Mouse (Mus musculus): ENCODE measurements around the gene Dusp6. TPM values are rescaled to one million over a fixed set of nuclear protein-coding genes. Genes with fewer than 3 reads are reported as not detected.
"Not testable (repeated sequence)": the region's sequence is repeated elsewhere in the genome, so short reads cannot be mapped to it uniquely, and the experiment has no call there.

The Dusp6 gene
- polyA plus RNA-seq (2014; fragmentation: Nextera tagmentation; extraction: Ambion mirVana): 36.8 and 41.9 TPM in 2 replicates

DNA sequence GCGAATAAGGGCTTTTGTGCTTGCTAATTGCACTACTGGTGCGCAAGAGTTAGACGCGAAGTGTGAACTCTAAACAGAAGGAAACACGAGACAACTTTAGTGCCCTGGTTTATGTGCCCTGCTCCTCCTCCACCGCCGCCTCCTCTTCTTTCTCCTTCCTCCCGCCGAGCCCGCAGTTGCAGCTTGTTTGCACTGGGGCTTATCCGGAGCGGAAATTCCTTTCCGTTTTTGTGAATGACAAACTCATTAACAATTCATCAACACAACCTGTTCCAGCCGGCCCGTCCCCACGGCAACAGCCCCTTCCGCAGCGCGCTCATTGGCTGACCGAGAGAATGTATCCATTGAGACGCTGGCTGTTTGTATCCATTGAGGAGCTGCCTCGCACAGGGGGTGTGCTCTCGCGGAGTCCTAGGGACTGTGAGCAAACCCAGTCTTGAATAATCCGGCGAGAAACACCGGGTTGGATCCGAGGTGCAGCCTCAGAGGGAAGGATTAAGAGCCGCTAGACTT is at the start of gene Dusp6:
Gene Dusp6 (plus strand): TSS at position 365 of the 513 bp plus-strand sequence.
- Histone ChIP-seq H3K9ac (ENCODE audit: low read length) (peak within 1 kb of the TSS; percentile 89), H3K4me2 (peak within 1 kb of the TSS; percentile 91), H3K36me3 (ENCODE audit: control insufficient read depth, insufficient read depth, low read length) (no peaks in the 10 kb centered on the region), H3K9me3 (ENCODE audit: control insufficient read depth, low read length) (no peaks in the 10 kb centered on the region), H3K4me3 (ENCODE audit: low read depth, low read length) (peak within 1 kb of the TSS; percentile 58), H3K27ac (ENCODE audit: low read depth, low read length) (peak within 1 kb of the TSS; percentile 94), H3K4me1 (ENCODE audit: control insufficient read depth, insufficient read depth, low read length) (peaks cover 32% of the 10 kb centered on the region), H3K27me3 (ENCODE audit: control insufficient read depth, insufficient read depth, low read length) (peaks cover 11% of the 10 kb centered on the region)
- WGBS: under 1% methylated on average over 29 of the region's 29 CpGs
- peak; percentile 99 for DNase-seq (ENCODE audit: low spot score, missing footprints)
- ATAC-seq (ENCODE audit: low FRiP score): peak; percentile 97

DNA sequence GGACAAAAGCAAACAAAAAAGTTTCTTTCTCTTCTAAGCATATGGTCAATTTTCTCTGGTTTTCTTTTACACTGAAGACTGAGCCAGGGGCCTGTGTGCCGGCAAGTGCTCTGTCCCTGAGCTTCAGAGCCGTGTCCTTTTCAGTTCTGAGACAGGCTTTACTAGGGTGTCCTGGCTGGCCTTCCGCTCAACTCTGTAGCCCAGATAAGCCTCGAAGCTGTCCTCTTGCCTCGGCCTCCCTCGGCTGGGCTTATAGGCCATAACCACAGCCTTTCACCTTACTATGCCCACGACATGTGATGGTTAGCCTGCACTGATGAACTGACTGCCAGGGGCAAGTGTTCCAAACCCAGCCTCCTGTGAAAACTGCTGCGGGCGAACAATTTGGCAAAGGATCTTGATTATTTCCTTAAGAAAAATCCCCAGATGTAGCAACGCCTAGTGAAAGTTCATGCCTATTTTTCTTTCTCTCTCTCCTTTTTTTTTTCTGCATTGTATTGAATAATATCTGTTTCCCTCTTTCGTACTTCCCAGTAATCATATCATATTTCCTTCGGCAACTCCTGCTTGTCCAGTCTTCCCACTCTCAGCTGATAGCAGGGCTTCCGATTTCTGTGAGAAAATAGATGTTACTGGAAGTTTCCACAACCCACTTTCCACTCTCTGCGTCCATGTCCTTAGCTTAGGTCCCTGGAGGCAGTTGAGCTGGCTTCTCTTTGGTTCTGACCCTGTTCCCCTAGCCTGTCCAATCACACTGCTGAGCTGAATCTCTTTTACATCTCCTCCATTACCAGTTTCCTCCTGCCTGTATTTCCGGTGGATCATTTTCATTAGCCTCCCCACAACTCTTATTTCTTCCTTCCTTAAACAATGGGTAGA is 48.4 kb upstream of the Dusp6 start:
- H3K4me2 ChIP-seq: no peak overlapping the region
- DNase-seq (ENCODE audit: low spot score, missing footprints) (no peak), ATAC-seq (ENCODE audit: low FRiP score) (no peak)
- 90% methylated on average over 15 of the region's 15 CpGs for WGBS
- H3K4me3 ChIP-seq (ENCODE audit: low read depth, low read length): no peak overlapping the region
- H3K36me3 ChIP-seq (ENCODE audit: control insufficient read depth, insufficient read depth, low read length): no peaks in the 10 kb centered on the region
- no peaks in the 10 kb centered on the region for H3K27me3 ChIP-seq (ENCODE audit: control insufficient read depth, insufficient read depth, low read length)
- no peaks in the 10 kb centered on the region for H3K9me3 ChIP-seq (ENCODE audit: control insufficient read depth, low read length)
- no peaks in the 10 kb centered on the region for H3K4me1 ChIP-seq (ENCODE audit: control insufficient read depth, insufficient read depth, low read length)
- H3K9ac ChIP-seq (ENCODE audit: low read length): no peak overlapping the region
- no peak overlapping the region for H3K27ac ChIP-seq (ENCODE audit: low read depth, low read length)

DNA sequence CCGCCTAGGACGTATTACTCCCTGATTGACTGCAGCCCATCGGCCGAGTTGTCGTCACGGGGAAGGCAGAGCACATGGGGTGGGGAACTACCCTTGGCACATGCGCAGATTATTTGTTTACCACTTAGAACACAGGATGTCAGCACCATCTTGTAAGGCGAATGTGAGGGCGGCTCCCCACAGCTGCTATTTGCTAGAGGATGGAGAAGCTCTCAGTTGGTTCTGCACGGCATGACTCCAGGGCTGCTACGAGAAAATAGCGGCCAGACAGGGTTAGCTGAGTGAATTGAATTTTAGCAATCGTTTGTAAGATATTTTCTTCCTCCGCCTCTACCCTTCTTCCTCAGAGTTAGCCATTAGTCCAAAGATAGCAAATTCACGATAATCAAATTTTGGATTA is 46.5 kb upstream of the Dusp6 start:
- H3K4me3 ChIP-seq (ENCODE audit: low read depth, low read length); H3K9ac ChIP-seq (ENCODE audit: low read length); H3K27ac ChIP-seq (ENCODE audit: low read depth, low read length); ATAC-seq (ENCODE audit: low FRiP score); H3K4me1 ChIP-seq (ENCODE audit: control insufficient read depth, insufficient read depth, low read length); H3K4me2 ChIP-seq; DNase-seq (ENCODE audit: low spot score, missing footprints); H3K36me3 ChIP-seq (ENCODE audit: control insufficient read depth, insufficient read depth, low read length); H3K9me3 ChIP-seq (ENCODE audit: control insufficient read depth, low read length); H3K27me3 ChIP-seq (ENCODE audit: control insufficient read depth, insufficient read depth, low read length): not testable (repeated sequence)
- WGBS: 90% methylated on average over 15 of the region's 15 CpGs

DNA sequence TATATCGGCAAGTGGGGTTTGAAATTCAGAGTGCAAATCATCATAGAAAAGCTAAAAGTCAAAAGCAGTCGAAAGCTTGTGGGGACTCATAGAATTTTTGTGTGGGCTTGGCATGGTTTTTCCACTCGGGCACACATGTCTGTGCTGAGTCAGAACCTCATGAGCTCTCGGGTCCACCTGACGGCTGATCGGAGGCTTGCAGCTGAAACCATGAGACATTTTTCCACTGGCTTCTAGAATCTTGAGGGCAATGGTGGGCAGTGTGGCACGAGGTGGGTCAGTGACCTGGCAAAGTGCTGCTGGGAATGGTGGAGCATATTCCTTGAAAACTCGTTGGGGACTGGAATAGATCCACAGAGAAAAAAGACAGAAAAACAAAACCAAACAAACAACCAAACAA is 41.5 kb upstream of the Dusp6 start:
- 95% methylated on average over 8 of the region's 8 CpGs for WGBS
- no peak overlapping the region for H3K4me2 ChIP-seq
- H3K4me1 ChIP-seq (ENCODE audit: control insufficient read depth, insufficient read depth, low read length): no peaks in the 10 kb centered on the region
- ATAC-seq (ENCODE audit: low FRiP score) (no peak), DNase-seq (ENCODE audit: low spot score, missing footprints) (no peak)
- H3K36me3 ChIP-seq (ENCODE audit: control insufficient read depth, insufficient read depth, low read length): no peaks in the 10 kb centered on the region
- H3K27ac ChIP-seq (ENCODE audit: low read depth, low read length): no peak overlapping the region
- no peaks in the 10 kb centered on the region for H3K27me3 ChIP-seq (ENCODE audit: control insufficient read depth, insufficient read depth, low read length)
- no peaks in the 10 kb centered on the region for H3K9me3 ChIP-seq (ENCODE audit: control insufficient read depth, low read length)
- no peak overlapping the region for H3K4me3 ChIP-seq (ENCODE audit: low read depth, low read length)
- H3K9ac ChIP-seq (ENCODE audit: low read length): no peak overlapping the region

DNA sequence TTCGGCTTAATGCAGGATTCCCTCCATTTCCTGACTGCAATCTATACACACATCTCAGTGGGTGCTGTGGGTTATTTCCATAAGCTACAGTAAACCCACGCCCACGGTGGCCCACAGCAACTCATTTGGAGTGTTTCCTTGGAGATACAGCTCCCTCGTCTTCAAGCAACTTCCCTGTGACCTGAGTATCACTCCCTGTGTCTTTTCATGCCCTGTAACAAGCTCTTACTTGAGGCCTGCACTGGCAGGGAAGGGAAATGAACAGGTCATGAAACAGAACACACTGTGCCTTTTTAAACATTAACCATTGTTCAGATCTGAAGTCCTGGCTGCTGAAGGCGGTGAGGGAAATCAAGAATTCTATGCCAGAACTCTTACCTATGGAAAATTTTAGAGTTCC is 40.3 kb upstream of the Dusp6 start:
- H3K4me3 ChIP-seq (ENCODE audit: low read depth, low read length): no peak overlapping the region
- no peak overlapping the region for H3K9ac ChIP-seq (ENCODE audit: low read length)
- H3K4me2 ChIP-seq: no peak overlapping the region
- WGBS: 88% methylated on average over 5 of the region's 5 CpGs
- H3K27ac ChIP-seq (ENCODE audit: low read depth, low read length): no peak overlapping the region
- ATAC-seq (ENCODE audit: low FRiP score): no peak
- H3K4me1 ChIP-seq (ENCODE audit: control insufficient read depth, insufficient read depth, low read length): no peaks in the 10 kb centered on the region
- H3K27me3 ChIP-seq (ENCODE audit: control insufficient read depth, insufficient read depth, low read length): no peaks in the 10 kb centered on the region
- no peaks in the 10 kb centered on the region for H3K9me3 ChIP-seq (ENCODE audit: control insufficient read depth, low read length)
- no peak for DNase-seq (ENCODE audit: low spot score, missing footprints)
- no peaks in the 10 kb centered on the region for H3K36me3 ChIP-seq (ENCODE audit: control insufficient read depth, insufficient read depth, low read length)

DNA sequence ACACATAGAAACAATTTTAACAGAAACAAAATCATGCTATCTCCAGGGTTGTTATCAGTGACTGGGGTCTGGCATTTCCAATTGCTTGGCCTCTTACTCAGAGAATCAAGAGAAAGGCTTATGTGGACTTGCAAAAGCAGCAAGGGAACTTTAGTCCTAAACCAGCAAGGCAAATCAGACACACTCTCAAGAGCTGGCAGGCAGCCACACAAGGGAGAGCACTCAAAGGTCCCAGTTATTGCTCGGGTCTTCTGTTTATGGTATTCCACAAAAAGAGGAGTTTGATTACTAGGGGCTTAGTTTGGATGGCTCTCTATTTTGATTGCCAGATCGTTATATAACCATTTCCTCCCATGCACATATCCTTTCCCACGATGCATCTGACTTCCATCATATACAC is 38.8 kb upstream of the Dusp6 start:
- no peak for DNase-seq (ENCODE audit: low spot score, missing footprints)
- 95% methylated on average over 3 of the region's 3 CpGs for WGBS
- Histone ChIP-seq H3K4me2 (no peak overlapping the region), H3K4me1 (ENCODE audit: control insufficient read depth, insufficient read depth, low read length) (peaks cover 13% of the 10 kb centered on the region), H3K27ac (ENCODE audit: low read depth, low read length) (no peak overlapping the region), H3K36me3 (ENCODE audit: control insufficient read depth, insufficient read depth, low read length) (no peaks in the 10 kb centered on the region), H3K9ac (ENCODE audit: low read length) (no peak overlapping the region), H3K27me3 (ENCODE audit: control insufficient read depth, insufficient read depth, low read length) (no peaks in the 10 kb centered on the region), H3K9me3 (ENCODE audit: control insufficient read depth, low read length) (no peaks in the 10 kb centered on the region), H3K4me3 (ENCODE audit: low read depth, low read length) (no peak overlapping the region)
- ATAC-seq (ENCODE audit: low FRiP score): no peak

DNA sequence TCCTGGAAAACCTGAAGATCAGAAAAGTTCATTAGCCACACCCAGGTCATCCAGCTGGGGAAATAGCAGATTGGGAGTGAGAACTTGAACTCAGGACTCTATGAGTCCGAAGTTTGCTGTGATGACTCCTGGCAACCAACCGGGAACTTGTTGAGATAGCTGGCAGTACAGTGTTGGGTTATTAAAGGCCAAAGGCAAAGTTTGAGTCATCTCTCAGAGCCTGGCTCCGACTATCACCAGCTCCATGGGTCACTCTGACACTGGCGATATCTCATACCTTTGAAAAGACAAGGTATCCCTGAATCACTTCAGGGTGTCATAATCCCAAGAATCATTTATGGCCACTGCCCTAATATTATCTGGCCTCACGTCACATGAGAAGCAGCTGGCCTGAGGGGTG is 36.2 kb upstream of the Dusp6 start:
- no peaks in the 10 kb centered on the region for H3K9me3 ChIP-seq (ENCODE audit: control insufficient read depth, low read length)
- DNase-seq (ENCODE audit: low spot score, missing footprints): no peak
- no peak overlapping the region for H3K4me2 ChIP-seq
- WGBS: 88% methylated on average over 5 of the region's 5 CpGs
- H3K4me3 ChIP-seq (ENCODE audit: low read depth, low read length): no peak overlapping the region
- no peaks in the 10 kb centered on the region for H3K27me3 ChIP-seq (ENCODE audit: control insufficient read depth, insufficient read depth, low read length)
- H3K27ac ChIP-seq (ENCODE audit: low read depth, low read length): no peak overlapping the region
- no peak overlapping the region for H3K9ac ChIP-seq (ENCODE audit: low read length)
- no peak for ATAC-seq (ENCODE audit: low FRiP score)
- no peaks in the 10 kb centered on the region for H3K36me3 ChIP-seq (ENCODE audit: control insufficient read depth, insufficient read depth, low read length)
- peaks cover 15% of the 10 kb centered on the region for H3K4me1 ChIP-seq (ENCODE audit: control insufficient read depth, insufficient read depth, low read length)

DNA sequence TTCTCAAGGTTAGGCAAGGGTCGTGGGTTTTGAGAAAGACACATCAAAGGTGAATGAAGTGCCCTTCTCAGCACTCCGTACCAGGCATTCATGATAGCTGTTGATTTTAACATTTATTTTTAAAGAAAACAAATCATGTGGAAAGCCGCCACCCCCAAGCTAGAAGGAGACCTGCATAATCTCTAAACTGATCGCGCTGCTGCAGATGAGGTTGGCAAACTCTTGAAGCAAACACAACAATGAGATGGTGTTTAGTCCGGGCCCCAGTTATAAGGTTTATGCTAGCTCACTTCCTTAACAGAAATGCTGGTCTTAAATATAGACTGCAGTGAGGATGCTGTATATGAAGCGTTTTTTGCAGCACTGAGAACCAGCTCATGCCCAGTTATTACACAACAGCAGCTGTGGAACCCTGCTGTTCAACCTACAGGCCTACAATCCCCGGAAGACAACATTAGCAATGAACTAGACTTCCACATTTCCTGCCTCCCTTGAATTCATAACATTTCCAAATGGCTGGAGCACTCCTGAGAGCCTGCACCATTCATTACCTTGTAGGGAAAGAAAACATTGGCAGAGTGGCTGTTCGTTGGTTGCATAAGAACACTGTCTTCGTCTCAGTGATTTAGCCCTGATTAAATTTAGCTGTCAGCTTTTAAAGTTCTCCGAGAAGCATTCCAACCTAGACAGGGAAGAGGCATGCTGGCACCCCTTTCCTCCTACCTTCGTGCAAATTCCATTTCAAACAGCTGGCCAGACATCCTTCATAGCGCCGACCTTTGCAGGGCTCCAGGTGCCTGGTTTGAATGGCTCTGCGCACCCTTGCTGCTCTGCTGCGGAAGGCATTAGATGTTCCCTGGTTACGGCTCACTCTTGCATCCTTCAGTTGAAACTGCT is 34.8 kb upstream of the Dusp6 start:
- Histone ChIP-seq H3K4me3 (ENCODE audit: low read depth, low read length) (no peak overlapping the region), H3K27me3 (ENCODE audit: control insufficient read depth, insufficient read depth, low read length) (no peaks in the 10 kb centered on the region), H3K9ac (ENCODE audit: low read length) (no peak overlapping the region; the same call in 1 of the 2 replicates), H3K9me3 (ENCODE audit: control insufficient read depth, low read length) (no peaks in the 10 kb centered on the region), H3K27ac (ENCODE audit: low read depth, low read length) (no peak overlapping the region), H3K4me1 (ENCODE audit: control insufficient read depth, insufficient read depth, low read length) (peaks cover 15% of the 10 kb centered on the region), H3K4me2 (peak overlapping the region; percentile 21; the same call in 1 of the 2 replicates), H3K36me3 (ENCODE audit: control insufficient read depth, insufficient read depth, low read length) (no peaks in the 10 kb centered on the region)
- ATAC-seq (ENCODE audit: low FRiP score): 0 out of 2 replicates have a peak, but pooled peaks have one; percentile 30
- 30% methylated on average over 17 of the region's 17 CpGs for WGBS
- DNase-seq (ENCODE audit: low spot score, missing footprints): peak; percentile 88

Data from midbrain, embryonic 11.5 days (tissue).